Mouse (Mus musculus) spleen, adult 12 weeks (tissue): ENCODE data around the gene Akap13.

Source experiments
- DNase-seq: peaks from one replicate; pipeline ENCODE4 v3.0.0; 2022; ENCODE audit warnings: low spot score

Akap13 gene

DNA sequence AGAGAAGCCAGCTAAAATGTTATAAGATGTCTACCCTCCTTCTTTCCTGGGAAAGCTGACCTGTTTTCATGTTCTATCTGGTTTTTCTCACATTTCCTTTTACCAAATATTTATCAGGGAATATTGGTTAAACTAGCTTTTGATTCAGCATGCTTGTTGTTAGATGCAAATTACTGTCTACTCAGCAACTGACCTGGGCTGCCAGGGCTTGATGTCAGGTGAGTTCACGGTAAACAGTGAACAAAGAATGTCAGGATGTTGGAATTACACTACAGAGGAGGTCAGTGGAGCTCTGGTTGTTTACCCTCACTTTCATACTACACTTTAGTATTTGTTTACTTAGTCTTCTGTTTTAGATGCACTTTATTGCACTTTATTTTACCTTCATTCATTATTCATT lies 5.0 kb downstream of the Akap13 start:
- no peak for DNase-seq

DNA sequence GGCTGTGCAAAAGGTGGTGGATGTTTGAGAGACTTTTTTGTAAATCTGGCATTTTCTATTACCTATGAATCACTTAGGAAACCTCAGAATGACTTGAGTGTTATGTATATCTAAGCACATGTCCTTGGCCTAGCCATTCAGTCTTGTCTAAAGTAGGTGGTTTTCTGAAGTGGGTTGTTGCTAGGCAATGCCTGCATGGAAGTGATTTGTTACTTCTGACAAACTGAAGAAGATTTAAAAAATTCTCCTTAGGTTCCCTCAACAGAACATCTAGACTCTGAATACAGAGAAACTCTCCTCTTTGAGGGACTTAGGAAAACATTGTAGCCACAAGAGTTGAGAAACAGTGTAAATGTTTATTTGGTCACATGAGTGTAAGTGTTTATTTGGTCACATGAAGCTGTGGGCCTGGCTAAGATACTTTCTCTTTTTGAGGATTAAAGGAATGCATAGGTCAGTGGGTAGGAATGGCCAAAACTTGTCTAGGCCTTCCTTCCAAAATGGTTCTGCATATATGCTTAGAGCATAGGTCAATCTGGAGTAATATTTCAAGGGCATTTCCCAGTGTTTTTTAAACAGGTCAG lies 8.3 kb downstream of the Akap13 start:
- no peak for DNase-seq

DNA sequence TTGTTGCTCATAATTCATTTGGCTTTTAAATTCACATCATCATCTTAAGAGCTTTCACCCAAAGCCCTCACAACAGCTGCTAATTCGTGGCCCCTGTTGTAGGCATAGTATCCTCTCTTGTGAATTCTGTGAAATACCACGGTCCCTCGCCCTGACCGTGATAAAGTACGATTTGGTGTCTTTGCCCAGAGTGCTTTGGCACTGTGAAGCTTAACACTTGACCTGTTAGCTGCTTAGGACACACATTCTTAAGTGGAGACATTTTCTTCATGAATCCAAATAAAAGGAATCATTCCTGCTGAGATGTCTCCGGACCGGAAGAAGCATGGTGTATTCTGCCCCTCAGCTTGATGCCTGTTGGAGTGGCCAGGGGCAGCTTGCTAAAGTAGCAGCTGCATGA lies 12.5 kb downstream of the Akap13 start:
- no peak for DNase-seq

DNA sequence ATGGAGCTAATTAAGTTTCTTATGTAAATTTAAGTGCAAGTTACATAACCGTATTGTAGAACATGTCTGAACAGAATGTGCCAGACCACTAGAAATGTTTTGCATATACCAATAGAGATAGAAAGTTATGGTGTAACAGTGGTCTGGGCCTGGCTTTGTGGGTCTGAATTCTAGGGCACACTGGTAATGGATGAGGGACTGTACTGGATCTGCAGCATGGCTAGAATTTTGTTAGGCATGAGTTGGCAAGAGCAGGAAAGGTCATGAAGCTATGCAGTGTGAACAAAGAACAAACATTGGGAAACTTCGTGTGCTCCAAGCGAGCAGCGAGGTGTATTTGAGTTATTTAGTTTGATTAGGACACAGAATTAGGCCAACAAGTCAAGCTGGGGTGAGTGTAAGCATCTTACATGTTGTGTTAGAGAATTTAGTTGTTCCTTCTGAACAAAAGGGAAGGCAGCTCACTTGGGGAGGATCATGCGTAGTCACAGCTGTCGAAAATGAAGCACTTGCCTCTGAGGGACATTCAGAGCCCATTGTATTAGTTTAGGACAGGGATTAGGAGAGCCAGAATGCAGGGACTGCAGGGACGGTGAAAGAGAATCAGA lies 15.1 kb downstream of the Akap13 start:
- no peak for DNase-seq

DNA sequence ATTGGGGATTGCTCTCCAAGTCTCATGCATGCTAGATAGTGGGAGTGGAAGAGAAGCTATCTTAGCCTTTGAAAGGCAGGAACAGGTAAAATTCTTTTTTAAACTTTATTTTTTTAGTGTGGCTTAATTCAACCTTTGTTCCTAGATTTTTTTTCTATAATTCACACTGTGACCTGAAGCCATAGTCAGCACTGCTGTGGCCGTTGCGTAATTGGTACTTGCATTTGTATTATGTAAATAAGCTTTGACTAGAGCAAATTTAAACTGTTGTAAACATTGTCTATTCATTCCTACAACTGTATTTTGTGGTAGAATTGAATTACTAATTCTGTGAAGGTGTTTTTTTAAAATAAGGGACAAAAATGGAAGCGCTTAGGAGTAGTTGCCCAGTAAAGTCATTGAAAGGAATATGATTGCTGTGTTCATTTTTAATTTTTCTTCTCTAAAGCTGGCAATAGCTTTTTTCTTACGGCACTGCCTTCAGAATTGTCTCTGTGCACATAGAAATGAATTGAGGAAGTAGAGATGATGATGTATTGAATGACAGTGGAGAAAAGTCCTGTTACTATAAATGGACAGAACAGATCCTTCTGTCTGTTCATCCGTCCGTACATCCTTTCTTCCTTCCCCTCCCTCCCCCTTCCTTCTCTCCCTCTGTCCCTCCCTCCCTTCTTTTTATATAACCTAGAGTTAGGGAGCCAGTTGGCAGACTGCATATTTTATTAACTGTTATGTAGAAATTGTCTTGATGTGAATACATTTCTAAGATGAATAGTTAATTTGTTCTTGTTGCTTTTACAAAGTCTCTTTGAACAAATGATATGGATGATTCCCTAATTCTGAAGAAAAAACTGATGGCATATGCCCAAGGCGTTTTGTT lies 17.2 kb downstream of the Akap13 start:
- DNase-seq: no peak

DNA sequence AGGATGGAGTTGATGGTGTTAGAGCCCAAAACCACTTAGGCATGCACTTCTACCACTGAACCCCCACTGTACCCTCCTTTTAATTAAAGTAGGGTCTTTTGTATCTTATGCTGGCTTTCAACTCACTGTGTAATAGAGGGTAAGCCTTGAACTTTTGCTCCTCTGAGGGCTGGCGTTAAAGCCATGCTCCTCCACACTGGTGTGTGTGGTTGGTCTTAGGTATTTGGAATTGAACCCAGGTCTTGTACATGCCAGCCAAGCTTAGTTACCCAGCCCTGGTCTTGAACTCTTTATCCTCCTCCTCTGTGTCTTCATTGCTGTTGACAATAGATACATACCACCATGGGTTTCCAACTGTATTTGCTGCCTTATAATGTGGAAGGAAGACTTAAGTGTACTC lies 18.0 kb downstream of the Akap13 start:
- no peak for DNase-seq

DNA sequence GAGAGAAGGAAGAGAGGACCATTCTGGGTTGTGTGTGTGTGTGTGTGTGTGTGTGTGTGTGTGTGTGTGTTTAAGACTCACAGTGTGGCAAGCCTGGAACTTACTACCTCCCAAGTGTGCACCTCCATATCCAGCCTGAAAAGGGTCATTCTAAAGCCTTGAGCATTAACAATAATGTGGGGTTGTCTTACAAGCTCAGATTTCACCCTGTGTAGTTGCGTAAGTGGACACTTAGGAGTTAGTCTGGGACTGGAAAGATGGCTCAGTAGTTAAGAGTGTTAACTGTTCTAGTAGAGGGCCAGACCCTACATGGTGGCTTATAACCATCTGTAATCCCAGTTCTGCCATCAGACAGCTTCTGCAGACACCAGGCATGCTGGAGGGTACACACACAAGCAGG lies 18.7 kb downstream of the Akap13 start:
- DNase-seq: no peak

DNA sequence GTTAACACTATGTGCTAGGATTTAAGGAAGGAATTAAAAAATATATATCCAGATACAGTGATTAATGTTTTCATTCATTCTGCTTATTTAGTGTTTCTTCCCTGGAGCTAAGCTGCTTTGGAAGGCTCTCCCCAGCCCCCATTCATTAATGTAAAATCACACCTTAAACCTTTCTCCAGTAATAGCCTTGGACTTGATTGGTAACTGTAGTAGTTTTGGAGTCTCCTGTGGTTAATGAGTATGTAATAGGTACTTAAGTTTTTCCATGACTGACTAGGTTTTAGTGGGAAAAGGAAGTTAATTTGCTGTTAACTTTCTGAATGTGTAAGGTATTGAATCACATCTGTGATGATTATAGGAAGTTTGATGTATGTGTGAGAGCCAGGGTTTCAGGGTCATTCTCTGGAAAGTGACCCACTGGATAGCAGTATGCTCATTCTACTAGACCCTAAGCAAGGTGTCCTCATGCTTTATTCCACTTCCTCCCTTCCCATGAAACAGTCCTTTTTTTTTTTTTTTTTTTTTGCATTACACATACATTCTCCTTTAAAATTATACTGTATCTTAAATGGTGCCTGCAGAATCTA lies 19.3 kb downstream of the Akap13 start:
- no peak for DNase-seq

DNA sequence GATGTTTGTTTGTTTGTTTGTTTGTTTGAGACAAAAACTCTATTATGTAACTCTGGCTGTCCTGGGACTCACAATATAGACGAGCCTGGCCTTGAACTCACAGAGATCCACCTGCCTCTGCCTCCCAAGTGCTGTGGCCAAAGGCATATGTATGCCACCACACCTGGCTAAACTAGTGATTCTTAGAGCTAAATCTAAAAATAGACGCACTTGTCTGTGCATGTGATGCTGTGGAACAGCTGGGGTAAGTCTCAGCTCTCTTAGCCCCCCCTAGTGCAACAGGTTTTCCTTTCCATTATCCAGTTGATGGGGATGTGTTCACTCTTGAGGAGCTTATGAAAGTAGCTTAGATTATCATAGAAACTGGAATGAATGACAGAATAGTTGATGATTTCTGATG lies 22.7 kb downstream of the Akap13 start:
- DNase-seq: no peak

DNA sequence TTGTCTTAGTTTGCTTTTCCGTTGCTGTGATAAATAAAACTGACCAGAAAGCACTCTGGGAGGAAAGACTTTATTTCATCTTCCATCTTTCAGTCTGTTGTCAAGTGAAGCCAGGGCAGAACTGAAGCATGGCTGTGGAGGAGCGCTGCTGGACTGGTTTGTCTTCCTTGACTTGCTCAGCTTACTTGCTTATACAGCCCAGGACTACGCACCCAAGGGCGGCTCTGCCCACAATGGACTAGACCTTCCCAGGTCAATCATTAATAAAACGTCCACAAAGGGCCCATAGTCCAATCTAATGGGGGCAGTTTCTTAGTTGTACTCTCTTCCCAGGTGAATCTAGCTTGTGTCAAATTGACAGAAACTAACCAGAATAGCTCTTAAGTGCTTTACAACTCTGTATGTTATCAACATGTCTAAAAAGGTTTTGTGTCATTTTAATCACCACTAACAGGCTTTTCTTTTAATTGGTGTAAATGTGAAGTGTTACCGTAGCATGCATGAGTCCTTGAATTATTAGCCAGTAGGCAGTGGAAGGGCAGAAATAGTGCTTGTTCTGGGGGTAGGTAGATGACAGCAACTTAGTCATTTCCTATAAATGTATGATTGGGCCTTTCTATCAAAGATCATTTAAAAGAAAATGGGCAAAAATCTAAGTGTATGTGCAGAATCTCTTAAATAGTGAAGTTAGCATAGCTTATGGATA lies 25.5 kb downstream of the Akap13 start:
- DNase-seq: no peak

DNA sequence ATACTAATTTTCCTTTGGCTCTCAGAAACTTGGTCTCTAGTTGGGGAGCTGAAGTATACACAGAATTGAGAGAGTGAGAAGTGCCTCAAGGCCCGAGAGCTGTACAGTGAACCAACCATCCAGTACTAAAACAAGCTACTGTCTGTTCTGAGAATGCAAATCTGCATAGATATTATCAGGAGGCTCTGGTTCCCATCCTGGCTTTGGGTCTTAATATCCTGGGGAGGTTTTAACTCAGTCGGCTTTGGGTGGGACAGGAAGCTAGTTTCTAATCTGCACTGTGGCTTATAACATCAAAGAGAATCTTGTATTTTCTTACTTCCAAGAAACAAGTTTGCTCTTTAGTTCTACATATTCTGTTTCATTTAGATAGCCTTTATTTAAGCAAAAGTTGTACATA lies 30.7 kb downstream of the Akap13 start:
- no peak for DNase-seq

DNA sequence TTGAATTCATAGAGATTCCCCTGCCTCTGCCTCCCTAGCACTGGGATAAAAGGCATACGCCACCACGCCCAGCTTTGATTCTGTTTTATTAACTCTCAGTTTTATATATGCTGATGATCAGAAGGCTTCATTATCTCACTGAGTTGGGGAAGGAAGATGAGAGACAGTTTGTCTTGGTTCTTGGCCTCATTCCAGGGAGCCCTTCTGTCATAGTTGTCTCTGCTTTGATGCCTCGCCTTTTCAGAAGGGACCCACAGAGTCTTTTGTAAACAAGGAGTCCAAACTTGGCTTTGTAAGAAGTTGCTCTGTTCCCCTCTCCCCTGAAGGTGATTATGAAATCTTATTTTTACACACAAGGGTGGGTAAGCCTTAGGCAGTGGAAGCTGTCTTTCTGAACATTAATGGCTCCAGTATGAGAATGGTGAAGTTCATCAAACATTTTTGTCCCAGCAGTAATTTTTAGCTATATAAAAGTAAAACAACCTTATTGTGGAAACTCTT lies 40.7 kb downstream of the Akap13 start:
- DNase-seq: no peak

DNA sequence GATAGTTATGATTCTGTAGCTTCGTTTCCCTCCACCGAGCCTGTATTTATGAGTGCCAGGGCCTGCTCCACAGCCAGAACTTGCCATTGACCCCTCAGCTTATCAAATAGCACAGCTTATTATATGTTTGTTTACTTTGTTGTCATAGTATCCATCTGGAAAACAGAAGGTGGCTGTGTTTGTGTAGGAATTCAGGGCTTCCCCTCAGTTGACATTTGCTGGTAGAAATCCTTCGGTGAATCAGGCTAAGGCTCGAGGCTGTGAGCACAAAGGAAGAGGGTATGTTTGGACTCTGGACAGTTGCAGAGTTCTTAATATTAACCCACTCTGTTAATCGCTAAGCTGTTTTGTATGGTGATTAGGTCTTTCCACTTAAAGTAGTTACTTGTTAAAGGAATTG lies 43.3 kb downstream of the Akap13 start:
- DNase-seq: no peak

DNA sequence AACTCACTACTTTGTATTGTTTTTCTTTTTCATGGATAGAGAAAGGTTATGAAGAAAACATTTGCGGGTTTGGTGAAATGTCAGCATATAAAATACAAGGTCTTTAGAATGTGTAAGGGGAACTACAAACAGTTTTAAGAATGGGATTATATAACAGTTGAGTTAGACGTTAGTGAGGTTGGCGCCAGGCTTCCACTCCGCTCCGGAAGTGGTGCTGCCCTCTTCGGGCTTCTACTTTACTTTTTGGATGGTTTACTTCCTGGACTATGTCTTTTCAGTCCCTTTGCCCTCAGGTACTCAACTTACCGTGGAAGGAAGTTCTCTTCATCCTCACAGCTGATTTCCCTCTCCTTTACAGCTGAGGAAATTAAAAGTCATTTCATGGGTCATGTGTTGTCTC lies 43.9 kb downstream of the Akap13 start:
- DNase-seq: no peak

DNA sequence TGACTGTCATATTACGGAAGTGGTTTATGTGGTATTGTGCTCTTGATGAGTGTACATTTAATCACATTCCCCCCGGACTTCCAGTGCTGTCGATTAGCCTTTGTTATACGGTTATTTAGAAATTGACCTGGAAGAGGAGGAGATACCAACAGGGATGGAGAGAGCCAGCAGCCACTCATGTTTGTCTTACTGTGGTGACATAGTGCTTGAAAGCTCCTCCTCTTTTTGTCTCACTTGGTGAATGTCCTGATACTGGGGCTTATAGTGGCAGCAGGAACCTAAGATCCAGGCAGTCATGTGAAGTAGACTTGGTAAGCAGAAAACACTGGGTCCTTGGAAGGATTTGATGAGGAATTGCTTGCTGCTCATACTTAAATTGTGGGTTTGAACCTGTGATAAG lies 44.8 kb downstream of the Akap13 start:
- no peak for DNase-seq

DNA sequence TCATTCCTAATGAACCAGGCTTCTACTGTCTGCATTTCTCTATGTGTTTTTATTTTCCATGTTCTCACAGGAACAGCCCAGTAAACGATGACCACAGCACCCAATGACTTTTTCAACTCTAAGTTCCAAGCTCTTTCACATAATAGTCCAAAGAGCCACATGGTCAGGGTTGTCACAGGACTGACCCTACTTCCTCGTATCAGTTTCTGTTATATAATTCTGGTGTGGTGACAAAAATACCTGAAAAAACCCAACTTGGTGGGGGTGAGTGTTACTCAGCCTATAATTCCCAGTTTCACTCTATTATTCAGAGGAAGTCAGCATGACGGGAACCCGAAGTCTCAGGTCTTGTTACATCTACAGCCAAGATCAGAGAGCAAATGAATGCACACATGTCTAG lies 45.5 kb downstream of the Akap13 start:
- DNase-seq: no peak

DNA sequence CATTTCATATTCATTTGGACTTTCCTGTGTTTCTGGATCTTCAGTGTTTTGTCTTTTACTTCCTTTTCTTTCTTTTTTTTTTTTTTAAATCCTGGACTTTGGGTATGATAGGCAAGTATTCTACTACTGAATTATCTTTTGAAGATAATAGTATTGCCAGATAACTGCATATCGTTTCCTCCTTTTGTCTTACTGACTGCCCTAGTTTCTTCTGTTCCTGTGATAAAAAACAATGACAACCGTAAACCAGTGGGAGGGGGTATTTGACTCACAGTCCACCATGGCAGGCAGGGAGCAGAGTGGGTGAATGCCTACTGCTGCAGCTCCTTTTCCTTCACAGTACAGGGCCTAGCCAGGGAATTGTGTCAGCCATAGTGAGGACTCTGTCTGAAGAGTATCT lies 49.2 kb downstream of the Akap13 start:
- DNase-seq: no peak

DNA sequence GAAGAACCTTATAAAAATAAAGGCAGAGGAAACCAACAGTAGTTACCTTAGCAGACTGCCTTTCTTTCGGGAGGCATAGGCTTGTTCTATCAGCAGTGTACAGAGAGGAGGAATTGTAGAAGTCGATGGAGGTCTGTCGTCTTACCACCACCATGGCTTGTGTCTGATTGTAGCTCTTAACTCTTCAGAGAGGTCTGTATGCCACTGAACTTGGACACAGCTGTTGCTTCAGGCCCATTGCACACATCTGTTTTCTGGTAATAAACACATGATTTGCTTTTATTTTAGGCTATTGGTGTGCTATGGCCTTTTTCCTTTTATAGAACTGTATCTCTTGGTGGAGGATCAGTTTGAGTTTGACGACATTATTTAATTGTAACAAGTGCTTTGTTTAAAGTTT lies 51.3 kb downstream of the Akap13 start:
- no peak for DNase-seq

DNA sequence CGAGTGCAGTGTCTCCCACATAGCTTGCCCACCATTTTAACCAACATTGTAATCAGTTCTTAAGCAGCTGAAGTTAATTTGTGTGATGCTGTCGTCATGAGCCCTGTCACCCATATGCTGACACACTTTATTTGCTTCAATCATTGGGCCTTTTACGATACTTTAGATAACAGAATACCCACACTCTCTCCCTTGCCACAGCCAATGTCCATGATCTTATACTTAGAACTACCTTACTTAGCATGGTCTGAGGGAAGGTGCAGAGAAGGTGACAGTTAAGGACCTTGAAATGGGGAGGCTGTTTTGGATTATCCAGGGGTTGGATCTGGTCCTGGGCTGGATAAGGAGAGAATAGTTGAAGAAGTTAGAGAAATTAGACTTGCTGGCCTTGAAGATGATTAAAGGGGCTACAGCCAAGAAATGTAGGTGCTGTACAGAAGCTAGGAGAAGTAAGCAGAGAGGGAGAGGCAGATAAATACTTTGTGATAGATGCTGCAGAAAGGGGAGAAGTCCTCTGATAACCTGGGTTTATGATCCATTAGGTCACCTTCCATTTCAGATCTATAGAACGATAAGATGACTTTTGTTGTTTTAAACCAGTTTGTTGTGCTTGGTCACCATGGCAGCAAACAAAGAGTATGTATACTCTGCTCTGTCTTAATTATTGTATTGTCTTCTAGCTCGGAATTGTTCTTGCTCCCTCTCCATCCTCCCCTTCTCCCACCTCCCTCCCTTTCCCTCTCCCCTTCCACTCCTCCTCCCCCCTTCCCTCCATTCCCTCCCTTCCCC lies 53.9 kb downstream of the Akap13 start:
- no peak for DNase-seq

DNA sequence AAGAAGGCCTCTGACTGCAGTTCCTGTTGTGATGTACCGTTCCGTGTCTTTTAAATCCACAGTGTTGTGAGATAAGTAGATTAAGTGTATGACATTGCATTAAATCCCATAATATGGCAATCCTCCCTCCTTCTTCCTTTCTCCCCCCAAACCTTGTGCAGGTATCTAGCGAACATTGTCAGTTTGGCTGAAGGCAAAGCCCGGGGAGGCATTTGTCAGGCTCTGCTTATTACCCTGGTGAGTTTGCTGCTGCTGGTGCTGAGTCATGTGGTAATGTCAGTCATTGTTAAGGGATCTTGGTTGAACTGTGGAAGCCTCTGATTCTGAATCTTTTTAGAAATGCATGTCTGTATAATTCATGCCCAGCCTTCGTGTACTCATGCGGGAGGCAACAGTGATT lies 60.1 kb downstream of the Akap13 start:
- DNase-seq: no peak
